Mouse (Mus musculus): Measurements from ENCODE around the gene Tmem191c. TPM values are rescaled to one million over a fixed set of nuclear protein-coding genes. Genes with fewer than 3 reads are reported as not detected.

The Tmem191c gene
- total RNA-seq, 4 experiments from 2014 or later = 85.5 to 112 (median 94.2) TPM

GRCm38 (mm10) chr16:17266113-17266512 lies 9.8 kb upstream of the Tmem191c start:
- no peak for DNase-seq (ENCODE audit: low spot score in 2 of 2)

- no peak for DNase-seq (ENCODE audit: low spot score in 2 of 2)
Observed at GRCm38 (mm10) chr16:17267937-17268336, 7.9 kb upstream of the Tmem191c start.

GRCm38 (mm10) chr16:17269872-17270271 lies 6.0 kb upstream of the Tmem191c start:
- DNase-seq (ENCODE audit: low spot score in 2 of 2) = no peak

DNA sequence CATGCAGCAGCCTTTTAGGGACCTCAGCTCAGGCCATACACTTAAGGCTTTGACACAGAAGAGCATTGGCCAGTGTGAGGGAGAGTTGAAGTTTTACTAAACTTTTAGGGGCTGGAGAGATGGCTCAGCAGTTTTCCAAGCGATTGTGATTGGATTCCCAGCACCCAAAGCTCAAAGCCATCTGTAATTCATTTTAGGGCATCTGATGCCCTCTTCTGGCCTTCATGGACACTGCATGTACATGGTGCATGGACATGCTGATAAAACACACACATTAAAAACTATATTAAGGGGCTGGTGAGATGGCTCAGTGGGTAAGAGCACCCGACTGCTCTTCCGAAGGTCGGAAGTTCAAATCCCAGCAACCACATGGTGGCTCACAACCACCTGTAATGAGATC lies 4.8 kb upstream of the Tmem191c start:
- DNase-seq (ENCODE audit: low spot score in 2 of 2) = no peak

- no peak for DNase-seq (ENCODE audit: low spot score in 2 of 2)
Observed at GRCm38 (mm10) chr16:17271856-17272255, 4.0 kb upstream of the Tmem191c start.

GRCm38 (mm10) chr16:17276164-17277151 lies 581 bp downstream of the Tmem191c start:
- peak; percentile 87 to 92 for DNase-seq (ENCODE audit: low spot score in 2 of 2)

- peak; percentile 66 to 67 for DNase-seq (ENCODE audit: low spot score in 2 of 2)
Observed at GRCm38 (mm10) chr16:17277342-17278211, 1.7 kb downstream of the Tmem191c start.

- no peak for DNase-seq (ENCODE audit: low spot score in 2 of 2)
Observed at GRCm38 (mm10) chr16:17280471-17280870, 4.6 kb downstream of the Tmem191c start.

DNA sequence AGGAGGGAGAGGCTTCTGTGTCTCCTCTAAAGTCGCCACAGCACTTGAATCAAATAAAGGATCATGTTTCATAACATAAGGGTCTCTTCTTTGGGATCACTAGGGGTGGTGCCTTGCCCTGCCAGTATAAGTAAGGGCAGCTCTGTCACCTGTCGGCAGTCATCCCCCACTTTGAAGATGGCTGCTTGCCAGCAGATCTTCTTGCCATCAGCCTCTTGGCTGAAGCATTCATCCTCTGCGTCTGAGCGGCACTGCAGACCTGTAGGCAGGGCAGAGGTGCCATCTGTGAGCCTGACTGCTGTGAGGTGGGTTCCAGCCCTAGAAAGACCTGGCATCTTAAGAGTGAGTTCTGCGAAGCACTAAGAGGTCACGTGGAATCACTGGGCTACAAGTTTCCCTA lies 7.3 kb downstream of the Tmem191c start:
- no peak for DNase-seq (ENCODE audit: low spot score in 2 of 2)

- no peak for DNase-seq (ENCODE audit: low spot score in 2 of 2)
Observed at GRCm38 (mm10) chr16:17287103-17287502, 11.2 kb downstream of the Tmem191c start.

- no peak for DNase-seq (ENCODE audit: low spot score in 2 of 2)
Observed at GRCm38 (mm10) chr16:17291016-17291415, 15.1 kb downstream of the Tmem191c start.

GRCm38 (mm10) chr16:17292751-17293150 lies 16.9 kb downstream of the Tmem191c start:
- DNase-seq (ENCODE audit: low spot score in 2 of 2) = peak in 1 of 2 experiments; percentile 55

- DNase-seq (ENCODE audit: low spot score in 2 of 2) = no peak
Observed at GRCm38 (mm10) chr16:17300818-17301217, 24.9 kb downstream of the Tmem191c start.

DNA sequence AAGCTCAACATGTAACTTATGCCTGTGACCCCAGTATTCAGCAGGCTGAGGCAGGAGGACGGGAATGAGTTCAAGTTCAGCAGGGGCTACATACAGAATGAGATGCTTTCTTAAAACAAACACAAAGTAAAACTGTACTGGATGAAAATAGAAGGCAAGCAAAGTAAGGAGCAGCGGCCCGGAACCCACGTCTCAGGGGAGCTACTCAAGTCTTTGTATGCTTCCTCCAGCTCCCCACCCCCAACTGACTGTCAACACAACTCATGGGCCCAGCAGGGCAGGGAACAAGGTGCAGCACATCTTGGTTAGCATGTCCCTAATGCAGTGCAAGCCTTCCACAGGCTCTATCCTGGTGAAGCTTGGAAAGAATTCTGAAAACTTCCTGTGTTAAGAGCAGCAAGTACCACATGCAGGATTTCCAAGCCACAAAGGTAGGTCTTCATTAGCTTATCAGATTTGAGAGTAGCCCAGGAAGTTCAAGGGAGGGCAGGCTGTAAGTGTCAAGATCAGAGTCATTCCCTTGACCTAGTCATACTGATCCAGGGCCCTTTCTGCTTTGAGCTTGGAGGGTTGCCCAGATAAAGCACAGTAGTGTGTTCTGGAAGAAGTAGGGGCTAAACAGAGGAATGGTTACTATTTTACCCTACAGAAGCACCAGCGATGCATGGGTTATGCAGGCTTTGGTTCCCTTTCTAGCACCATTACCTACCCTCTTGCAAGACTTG lies 27.8 kb downstream of the Tmem191c start:
- DNase-seq (ENCODE audit: low spot score in 2 of 2) = no peak

DNA sequence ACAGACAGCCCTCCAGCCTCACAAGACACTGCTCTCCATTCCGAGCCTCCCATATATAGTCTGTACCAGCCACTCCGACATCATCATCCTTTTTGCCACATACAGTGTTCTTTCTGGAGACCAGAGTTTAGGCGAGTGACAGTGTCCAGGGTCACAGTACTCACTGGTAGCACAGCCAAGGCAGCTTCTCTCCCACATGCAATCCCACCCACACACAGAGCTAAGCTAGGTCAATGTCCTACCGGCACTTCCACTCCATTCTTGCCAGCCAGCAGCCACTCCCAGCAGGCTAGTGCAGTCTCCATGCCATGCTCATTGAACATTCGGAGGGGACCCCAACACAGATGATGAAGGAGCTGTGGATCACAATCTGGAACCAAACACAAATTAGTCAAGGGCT lies 31.6 kb downstream of the Tmem191c start:
- no peak for DNase-seq (ENCODE audit: low spot score in 2 of 2)

DNA sequence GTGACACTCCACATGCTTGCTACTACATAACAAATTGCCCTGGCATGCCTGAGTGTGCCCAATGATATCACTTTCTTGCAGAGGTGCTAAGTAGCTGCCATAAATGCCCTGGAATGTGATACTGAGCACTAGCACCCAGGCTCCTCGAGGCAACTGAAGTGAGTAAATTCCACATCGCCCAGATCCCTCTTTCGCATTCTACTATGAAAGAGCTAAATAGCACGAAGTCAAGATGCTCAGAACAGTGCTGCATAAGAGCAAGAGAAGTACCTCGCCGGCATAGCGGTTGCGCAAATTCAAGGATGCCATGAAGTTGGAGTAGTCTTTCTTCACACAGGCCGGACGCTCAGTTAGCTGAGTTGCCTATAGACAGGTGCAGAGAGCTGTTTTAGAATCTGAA lies 33.2 kb downstream of the Tmem191c start:
- DNase-seq (ENCODE audit: low spot score in 2 of 2) = no peak

- peak in 1 of 2 experiments; percentile 37 for DNase-seq (ENCODE audit: low spot score in 2 of 2)
Observed at GRCm38 (mm10) chr16:17312531-17312930, 36.7 kb downstream of the Tmem191c start.

GRCm38 (mm10) chr16:17316554-17316953 lies 40.7 kb downstream of the Tmem191c start:
- peak in 1 of 2 experiments; percentile 38 for DNase-seq (ENCODE audit: low spot score in 2 of 2)

DNA sequence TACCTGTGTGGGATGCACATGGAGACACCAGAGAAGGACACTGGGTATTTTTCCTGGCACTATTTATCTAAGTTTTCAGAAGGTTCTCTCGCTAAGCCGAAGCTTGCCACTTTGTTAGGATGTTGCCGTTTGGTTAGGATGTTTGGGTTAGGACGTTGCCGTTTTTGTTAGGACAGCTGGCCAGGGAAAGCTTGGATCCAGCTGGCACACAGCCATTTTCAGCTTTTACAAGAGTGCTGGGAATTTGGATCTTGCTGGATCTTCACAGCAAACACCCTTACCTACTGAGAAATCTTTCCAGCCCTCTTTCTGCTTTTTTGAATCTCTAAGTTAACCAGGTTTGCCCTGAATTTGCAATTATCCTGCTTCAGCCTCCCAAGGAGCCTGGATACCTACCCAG lies 45.6 kb downstream of the Tmem191c start:
- no peak for DNase-seq (ENCODE audit: low spot score in 2 of 2)

- DNase-seq (ENCODE audit: low spot score in 2 of 2) = no peak
Observed at GRCm38 (mm10) chr16:17324745-17325144, 48.9 kb downstream of the Tmem191c start.

DNA sequence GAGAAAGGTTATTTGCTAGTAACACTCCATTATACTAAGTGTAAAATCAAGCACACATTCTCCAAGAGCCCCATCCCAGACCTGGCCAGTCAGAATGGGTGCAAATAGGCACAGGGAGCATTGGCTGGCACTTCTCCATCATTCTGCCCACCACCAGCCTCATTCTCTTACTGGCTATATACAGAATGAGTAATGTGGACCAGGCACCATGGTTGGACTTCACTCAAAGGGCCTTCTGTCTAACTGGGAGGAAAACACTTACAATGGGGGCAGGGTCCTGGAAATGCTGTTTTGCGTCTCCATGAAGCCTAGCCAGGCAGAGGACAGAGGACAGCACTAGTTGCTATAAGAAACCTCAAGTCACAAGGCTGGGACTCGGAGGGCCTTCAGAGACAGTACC lies 50.2 kb downstream of the Tmem191c start:
- no peak for DNase-seq (ENCODE audit: low spot score in 2 of 2)

Measured in layer of hippocampus, adult 8-10 months (tissue).